Comparison of ENCODE assay signal across 13 mouse cellular contexts in genomic region chr2:12305064-12305650, GRCm38 (mm10).
"Had no signal": no experiment of that assay in that cellular context is flagged by ENCODE, and none has a peak within 500 bp of the region (broad histone marks: within the 10 kb centered on the region; RNA-seq: fewer than 3 reads in every experiment).

No protein-coding gene starts in this region.

- H3K4me2 ChIP-seq: liver, embryonic 12.5 days; neural tube, embryonic 15.5 days had no signal

- H3K4me3 ChIP-seq: left cerebral cortex, adult 2 months; liver, embryonic 12.5 days; midbrain, embryonic 10.5 days; myocyte; neural tube, embryonic 15.5 days had no signal

- ATAC-seq: hindbrain, embryonic 16.5 days; liver, embryonic 12.5 days had no signal

- H3K27ac ChIP-seq: left cerebral cortex, adult 2 months; liver, embryonic 12.5 days; midbrain, embryonic 10.5 days; neural tube, embryonic 15.5 days had no signal

- H3K4me1 ChIP-seq: liver, embryonic 12.5 days had no signal

- DNase-seq: kidney, postnatal 10 days; kidney, postnatal 4 days; lung, postnatal 36 days; midbrain, embryonic 14.5 days; right cerebral cortex, adult 18-20 months; right cerebral cortex, postnatal 25 days; thymus, postnatal 36 days had no signal

- H3K9ac ChIP-seq: liver, embryonic 12.5 days; neural tube, embryonic 15.5 days had no signal

- H3K36me3 ChIP-seq: liver, embryonic 12.5 days; midbrain, embryonic 10.5 days; neural tube, embryonic 15.5 days had no signal

- H3K9me3 ChIP-seq: liver, embryonic 12.5 days; midbrain, embryonic 10.5 days; neural tube, embryonic 15.5 days had no signal
